Mouse (Mus musculus): Measurements from ENCODE around the gene Anapc16.
"Not testable (repeated sequence)": the region's sequence is repeated elsewhere in the genome, so short reads cannot be mapped to it uniquely, and the experiment has no call there.

Gene Anapc16

DNA sequence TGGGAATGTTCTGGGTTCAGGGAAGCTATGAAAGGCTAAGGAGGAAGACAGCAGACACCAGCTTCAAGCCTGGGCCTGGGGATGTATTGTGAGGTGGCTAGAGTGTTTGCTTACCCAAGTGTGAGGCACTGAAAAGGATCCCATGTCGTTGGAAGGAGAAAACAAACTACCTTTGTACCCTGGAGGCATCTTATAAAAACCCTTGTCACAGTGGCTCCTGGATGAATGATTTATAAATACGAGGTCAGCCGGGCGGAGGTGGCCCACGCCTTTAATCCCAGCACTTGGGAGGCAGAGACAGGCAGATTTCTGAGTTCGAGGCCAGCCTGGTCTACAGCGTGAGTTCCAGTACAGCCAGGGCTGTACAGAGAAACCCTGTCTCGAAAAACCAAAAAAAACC, 1.3 kb downstream of the Anapc16 start:
- not testable (repeated sequence) for DNase-seq (ENCODE audit: low read depth)

DNA sequence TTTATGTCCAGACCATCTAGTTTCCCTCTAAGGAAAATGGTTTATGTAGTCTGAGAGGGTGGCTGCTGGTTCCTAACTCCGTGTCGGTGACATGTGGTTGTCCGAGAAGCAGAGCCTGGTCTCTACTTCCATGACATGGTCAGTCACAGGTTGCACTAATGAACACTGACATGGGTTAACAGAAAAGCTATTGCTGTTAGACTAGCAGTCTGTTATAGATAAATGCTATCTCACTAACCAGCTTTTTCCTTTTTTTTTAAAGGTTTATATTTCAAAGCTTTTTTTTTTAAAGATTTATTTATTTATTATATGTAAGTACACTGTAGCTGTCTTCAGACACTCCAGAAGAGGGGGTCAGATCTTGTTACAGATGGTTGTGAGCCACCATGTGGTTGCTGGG, 3.9 kb downstream of the Anapc16 start:
- DNase-seq (ENCODE audit: low read depth) = no peak

- DNase-seq (ENCODE audit: low read depth) = peak; percentile 78
Observed at GRCm38 (mm10) chr10:59997591-59997990, 5.3 kb downstream of the Anapc16 start.

- no peak for DNase-seq (ENCODE audit: low read depth)
Observed at GRCm38 (mm10) chr10:59995889-59996288, 7.0 kb downstream of the Anapc16 start.

- DNase-seq (ENCODE audit: low read depth) = not testable (repeated sequence)
Observed at GRCm38 (mm10) chr10:59993813-59994212, 9.1 kb downstream of the Anapc16 start.

DNA sequence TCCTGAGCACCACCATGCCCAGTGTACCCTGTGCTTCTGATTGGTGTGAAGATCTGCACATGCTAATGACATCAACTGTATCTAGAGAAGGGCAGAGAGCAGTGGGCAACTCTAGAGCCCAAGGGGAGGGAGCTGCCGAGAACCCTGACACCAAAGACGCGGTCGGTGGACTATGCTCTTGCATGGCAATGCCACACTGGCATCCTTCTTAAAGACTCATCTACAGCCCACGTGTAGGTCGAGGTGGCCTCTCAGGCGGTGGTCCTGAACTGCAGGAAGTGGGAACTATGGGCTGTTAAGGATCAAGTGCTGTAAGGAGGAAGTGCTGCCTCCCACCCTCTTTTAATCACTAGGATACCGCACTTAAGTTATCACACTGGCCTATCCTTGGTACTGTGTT, 10.9 kb downstream of the Anapc16 start:
- DNase-seq (ENCODE audit: low read depth) = no peak

DNA sequence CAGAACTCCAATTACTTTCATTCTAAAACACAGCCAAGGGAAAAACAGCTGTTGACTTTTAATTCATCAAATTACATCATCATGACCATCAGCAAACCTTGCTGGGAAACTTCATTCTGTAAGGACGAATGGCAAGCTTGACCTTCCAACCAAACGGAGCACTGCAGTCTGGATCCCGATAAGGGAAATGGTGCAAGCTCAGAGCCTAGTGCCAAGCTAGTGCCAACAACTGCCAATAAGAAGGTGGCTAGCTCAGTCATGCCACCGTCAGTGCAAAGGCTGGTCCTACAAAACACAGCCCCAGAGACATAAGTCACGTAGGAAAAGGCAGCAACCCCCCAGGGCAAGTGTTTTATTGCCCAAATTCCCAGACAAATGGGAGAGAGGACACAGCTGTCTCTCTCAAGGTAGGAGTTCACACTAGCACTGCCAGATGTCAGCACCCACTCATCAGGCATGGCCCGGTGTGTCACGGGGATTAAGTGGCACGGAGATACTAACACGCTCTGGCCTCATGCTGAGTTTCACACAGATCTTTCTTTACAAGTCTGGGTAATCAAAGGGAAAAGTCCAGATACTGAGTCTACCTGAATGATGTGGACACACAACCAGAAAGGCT, 11.6 kb downstream of the Anapc16 start:
- DNase-seq (ENCODE audit: low read depth) = no peak

DNA sequence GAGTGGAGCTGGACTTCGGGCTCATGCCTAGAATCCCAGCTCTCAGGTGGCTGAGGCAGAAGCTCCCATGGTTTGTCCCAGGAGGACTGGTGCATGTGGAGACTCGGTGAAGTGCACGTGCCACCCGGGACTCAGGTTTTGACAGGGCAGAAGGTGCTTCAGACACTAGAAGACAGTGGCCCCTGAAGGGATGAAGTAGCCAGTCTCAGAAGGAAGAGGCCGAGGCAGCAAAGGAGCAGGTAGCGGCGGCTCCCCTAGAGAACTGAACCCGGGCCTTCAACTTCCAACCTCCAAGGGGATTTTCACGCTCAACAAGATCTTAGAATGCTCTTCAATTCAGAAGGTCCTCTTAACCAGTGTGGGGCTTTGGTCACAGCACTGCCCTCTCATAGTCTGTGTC, 12.5 kb downstream of the Anapc16 start:
- DNase-seq (ENCODE audit: low read depth) = no peak

DNA sequence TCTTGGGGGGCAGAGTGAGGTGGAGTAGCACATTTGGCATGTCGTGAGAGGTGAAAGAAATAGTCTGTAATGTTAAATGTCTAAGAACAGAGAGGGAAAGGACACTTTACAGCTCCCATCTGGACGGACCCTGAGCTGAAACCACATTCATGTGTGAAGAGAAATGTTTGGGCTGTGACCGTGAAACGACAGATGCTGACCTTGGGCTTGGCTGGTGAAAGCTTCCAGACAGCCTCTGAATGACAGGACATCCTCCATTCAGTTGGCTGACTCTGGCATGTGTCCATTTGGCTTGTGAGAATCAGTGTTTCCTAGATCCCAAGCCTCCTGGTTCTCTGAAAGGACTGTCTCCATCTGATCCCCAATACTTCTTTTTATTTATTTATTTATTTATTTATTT, 14.9 kb downstream of the Anapc16 start:
- DNase-seq (ENCODE audit: low read depth) = no peak

DNA sequence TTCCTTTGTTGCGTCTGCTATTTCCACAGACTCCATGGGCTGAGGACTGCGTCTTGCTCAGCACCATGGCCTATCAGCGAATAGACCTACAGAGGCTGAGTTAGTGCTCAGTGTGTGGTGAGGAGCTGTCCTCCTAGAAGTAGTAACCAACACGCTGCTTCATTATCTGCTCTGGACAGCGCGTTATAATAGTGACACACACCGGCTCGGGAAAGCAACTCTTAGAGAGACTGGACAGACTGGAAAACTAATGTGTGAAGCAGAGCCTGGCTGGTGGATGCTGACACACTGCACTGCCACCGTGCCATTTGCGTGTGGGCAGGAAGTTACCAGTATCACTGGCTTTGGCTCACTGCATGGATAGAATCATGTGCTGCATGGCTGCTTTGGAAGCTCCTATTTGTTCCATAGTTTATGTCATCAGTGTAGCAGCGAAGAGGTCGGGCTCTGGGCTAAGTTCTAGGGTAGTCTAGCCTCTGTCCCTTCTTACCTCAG, 20.5 kb downstream of the Anapc16 start:
- no peak for DNase-seq (ENCODE audit: low read depth)

DNA sequence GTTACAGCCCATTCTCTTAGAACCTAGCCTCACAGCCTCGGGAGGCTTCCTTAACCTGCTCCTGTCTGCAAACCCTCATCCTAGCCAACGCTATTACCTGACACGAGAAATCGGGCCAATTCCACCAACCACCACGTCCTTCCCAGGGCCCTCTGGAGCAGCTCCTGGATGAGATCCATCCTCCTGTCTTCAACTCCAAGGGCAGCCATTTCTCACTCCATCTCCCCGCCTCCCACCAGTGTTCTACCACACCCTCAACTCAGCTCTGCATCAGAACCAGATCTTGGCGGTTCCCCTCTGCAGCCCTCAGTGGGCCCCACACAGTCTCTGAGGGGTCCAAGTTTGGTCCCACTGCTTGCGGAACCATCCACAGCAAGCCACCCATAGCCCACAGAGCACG, 21.1 kb downstream of the Anapc16 start:
- no peak for DNase-seq (ENCODE audit: low read depth)

DNA sequence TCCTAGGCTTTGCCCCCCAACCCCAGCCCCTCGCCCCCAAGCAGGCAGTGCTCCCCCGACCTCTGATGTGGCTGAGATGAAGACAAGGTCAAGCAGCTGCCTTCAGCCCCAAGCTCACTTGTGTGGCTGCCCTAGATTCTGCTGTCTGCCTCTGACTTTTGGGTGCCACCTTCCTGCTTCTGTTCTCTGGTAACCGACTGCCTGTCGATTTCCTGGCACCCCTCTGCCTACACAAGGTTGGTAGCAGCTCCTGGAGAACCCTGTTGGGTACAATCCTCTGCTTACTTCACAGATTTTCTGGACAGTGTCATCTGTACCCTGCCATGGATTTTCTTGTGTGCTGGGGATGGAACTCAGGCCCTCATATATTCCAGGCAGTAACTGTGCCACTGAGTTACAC, 21.6 kb downstream of the Anapc16 start:
- no peak for DNase-seq (ENCODE audit: low read depth)

DNA sequence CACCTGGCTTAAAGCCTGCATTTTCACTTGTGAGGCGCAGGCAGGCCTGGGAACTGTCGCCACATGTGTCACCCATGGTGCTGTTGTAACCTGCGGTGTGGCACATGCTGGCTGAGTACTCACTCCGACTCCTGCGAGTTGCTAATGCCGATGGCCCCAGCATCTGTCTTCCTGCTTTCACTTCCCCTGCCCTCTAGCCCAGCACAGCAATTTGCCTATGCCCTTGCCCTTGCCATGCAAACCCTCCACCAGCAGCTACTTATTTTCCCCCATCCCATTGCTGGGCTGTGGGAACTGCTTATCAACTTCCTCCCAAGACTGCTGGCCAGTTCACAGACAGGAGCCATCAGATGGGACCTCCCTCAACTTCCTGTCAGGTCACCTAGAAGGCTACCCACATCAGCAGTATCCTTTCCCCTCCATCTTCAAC, 22.1 kb downstream of the Anapc16 start:
- peak; percentile 95 for DNase-seq (ENCODE audit: low read depth)

- DNase-seq (ENCODE audit: low read depth) = no peak
Observed at GRCm38 (mm10) chr10:59978873-59979743, 23.8 kb downstream of the Anapc16 start.

DNA sequence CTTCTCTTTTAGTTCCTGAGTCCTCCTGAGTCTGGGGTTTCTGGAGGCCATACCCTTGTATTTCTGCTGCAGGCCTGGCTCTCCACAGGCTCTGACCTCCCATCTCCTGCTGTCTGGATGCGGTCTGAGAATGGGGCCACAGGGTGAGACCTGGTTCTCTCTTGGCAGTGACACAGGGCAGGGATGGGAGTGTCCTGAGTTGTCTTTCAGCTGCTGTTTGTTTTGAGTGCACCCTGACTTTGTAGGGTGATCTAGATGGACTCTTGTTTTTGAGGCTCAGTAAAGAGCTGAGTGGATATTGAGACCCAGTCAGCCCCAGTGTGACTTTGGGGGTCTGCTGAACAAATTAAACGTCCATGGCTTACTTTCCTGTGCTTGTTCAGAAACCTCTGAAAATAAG, 24.5 kb downstream of the Anapc16 start:
- DNase-seq (ENCODE audit: low read depth) = no peak

DNA sequence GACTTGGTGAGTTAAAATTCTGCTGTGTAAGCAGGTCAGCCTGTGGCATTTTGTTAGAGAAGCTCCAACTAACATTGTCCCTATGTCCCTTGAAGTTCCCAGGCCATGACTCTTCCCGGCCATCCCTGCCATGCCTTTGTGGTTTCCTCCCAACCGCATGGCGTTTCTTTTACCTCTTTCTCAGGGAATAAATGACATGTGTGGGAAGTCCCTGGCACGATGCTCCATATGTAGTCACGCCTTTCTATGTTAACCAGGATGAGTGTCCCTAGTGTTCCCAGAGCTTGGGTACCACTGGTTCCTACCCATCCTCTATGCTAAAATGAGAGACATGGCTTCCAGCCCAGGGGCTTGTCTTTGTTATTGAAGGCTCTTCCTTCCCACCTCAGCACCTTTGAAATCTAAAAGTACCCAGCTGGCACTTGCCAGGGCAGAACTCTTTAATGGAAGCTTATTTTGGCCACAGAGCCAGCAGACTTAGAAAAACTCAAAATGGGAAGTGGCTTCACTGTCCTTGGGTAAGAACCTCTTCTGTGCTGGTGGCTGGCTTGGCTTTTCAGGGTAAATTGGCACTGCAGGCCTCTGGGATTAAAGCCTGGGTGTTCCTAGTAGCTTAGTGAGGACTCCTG, 25.1 kb downstream of the Anapc16 start:
- DNase-seq (ENCODE audit: low read depth) = peak; percentile 41

GRCm38 (mm10) chr10:59977141-59977540, 25.8 kb downstream of the Anapc16 start:
- DNase-seq (ENCODE audit: low read depth) = no peak

DNA sequence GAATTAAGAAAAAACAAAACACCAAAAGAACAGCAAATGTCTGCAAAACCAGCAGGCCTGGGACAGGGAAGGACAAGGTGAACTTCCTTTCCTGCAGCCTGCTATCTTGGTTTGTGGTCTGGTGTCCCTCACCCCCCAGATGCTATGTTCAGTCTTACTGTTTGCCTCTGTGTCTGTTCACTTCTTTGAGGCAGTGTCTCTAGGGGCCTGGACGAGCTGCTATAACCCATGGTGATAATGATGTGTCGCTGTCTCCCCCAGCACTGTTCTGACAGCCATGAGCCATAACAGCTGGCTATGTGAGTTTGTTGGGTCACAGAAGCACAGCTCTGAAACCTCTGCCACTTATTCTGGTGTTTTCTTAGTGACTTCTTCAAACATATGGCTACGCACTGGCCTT, 28.1 kb downstream of the Anapc16 start:
- peak; percentile 72 for DNase-seq (ENCODE audit: low read depth)

- DNase-seq (ENCODE audit: low read depth) = peak; percentile 86
Observed at GRCm38 (mm10) chr10:59974191-59974664, 28.7 kb downstream of the Anapc16 start.

DNA sequence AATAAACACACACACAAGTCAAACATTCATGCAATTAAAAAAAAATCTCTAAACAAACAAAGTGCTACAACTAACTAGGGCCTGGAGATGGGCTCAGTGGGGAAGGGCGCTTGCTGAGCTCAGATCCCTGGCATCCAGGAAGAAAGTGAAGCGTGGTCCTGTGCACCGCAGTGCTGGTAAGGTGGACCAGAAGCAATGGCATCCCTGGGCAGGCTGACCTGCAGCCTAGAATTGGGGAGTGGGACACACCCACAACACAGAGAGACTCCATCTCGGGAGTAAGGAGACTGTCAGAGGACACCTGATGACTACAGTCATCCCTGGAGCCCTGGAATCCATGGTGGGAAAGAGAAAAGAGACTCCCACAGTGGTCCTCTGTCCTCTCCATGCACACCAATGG, 29.5 kb downstream of the Anapc16 start:
- DNase-seq (ENCODE audit: low read depth) = no peak

DNA sequence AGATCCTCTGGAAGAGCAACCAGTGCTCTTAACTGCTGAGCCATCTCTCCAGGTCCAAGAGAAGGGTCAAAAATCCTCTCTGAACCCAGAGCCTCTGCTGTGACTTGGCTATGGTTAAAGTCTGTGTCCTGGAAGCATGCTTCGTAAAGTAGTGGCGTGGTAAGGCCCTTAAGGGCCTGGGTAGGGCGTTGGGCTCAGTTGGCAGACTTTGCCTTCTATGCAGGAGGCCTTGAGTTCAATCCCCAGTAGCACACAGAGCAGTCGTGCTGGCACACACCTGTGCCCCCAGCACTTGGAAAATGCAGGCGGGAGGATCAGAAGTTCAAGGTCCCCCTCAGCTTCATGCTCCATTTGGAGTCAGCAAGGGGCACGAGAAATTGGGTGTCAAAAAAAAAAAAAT, 29.9 kb downstream of the Anapc16 start:
- no peak for DNase-seq (ENCODE audit: low read depth)

DNA sequence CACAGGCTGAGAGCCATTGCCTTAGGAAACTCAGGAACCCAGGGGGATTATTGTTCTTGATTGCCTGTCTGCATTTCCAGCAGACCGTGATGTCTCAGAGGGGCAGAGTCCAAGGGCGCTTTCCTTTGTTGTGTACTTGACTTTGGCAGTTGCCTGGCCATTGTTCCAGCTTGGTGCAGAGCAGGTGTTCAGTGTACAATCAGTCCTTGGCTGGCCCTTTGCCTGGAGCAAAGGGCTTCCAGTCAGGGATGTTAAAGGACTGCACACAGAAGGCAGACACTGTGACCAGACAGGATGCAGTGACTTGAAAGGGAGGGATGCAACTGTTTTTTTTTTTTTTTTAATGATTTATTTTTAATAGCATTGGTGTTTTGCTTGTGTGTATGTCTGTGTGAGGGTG, 30.4 kb downstream of the Anapc16 start:
- no peak for DNase-seq (ENCODE audit: low read depth)

GRCm38 (mm10) chr10:59971813-59972212, 31.1 kb downstream of the Anapc16 start:
- no peak for DNase-seq (ENCODE audit: low read depth)

Data from 416B (cell line).